Mouse (Mus musculus): ENCODE data around the gene Gm28710. TPM values are rescaled to one million over a fixed set of nuclear protein-coding genes. Genes with fewer than 3 reads are reported as not detected.
A peak's percentile ranks its signal among the peaks of the same experiment; 100 is the strongest.

Gm28710 gene
- not detected in 2 replicates for polyA plus RNA-seq (2015; fragmentation: Nextera tagmentation; extraction: Ambion mirVana)

GRCm38 (mm10) chr5:16791243-16791860 is at the start of gene Gm28710:
TSS of gene Gm28710 (plus strand) at chr5:16791810.
- no peaks in the 10 kb centered on the region for H3K36me3 ChIP-seq
- H3K9ac ChIP-seq = no peak within 1 kb of the TSS
- no peaks in the 10 kb centered on the region for H3K27me3 ChIP-seq
- no peak within 1 kb of the TSS for H3K4me3 ChIP-seq
- H3K9me3 ChIP-seq = no peaks in the 10 kb centered on the region
- no peaks in the 10 kb centered on the region for H3K4me1 ChIP-seq (replicated peaks)
- H3K4me2 ChIP-seq = no peak within 1 kb of the TSS
- H3K27ac ChIP-seq (replicated peaks) = no peak within 1 kb of the TSS
- ATAC-seq (ENCODE audit: low read depth) = no peak
- 88% methylated on average over 4 of the region's 4 CpGs for WGBS

GRCm38 (mm10) chr5:16777176-16777575 is 14.4 kb upstream of the Gm28710 start:
- no peak for ATAC-seq (ENCODE audit: low read depth)
- no peak overlapping the region for H3K9ac ChIP-seq
- no peaks in the 10 kb centered on the region for H3K27me3 ChIP-seq
- H3K27ac ChIP-seq (replicated peaks) = no peak overlapping the region
- 69% methylated on average over 2 of the region's 2 CpGs for WGBS
- H3K4me2 ChIP-seq = no peak overlapping the region
- no peaks in the 10 kb centered on the region for H3K4me1 ChIP-seq (replicated peaks)
- H3K36me3 ChIP-seq = no peaks in the 10 kb centered on the region
- H3K9me3 ChIP-seq = no peaks in the 10 kb centered on the region
- no peak overlapping the region for H3K4me3 ChIP-seq

- Histone ChIP-seq H3K9me3 (no peaks in the 10 kb centered on the region), H3K4me3 (no peak overlapping the region), H3K9ac (no peak overlapping the region), H3K4me1 (replicated peaks) (no peaks in the 10 kb centered on the region), H3K4me2 (no peak overlapping the region), H3K27ac (replicated peaks) (no peak overlapping the region), H3K27me3 (no peaks in the 10 kb centered on the region), H3K36me3 (no peaks in the 10 kb centered on the region)
- 79% methylated on average over 6 of the region's 6 CpGs for WGBS
- ATAC-seq (ENCODE audit: low read depth) = no peak
These were observed 12.9 kb upstream of the Gm28710 start for GRCm38 (mm10) chr5:16778610-16779172.

GRCm38 (mm10) chr5:16785627-16786026 is 6.0 kb upstream of the Gm28710 start:
- no peak for ATAC-seq (ENCODE audit: low read depth)
- H3K27me3 ChIP-seq = no peaks in the 10 kb centered on the region
- no peaks in the 10 kb centered on the region for H3K4me1 ChIP-seq (replicated peaks)
- no peaks in the 10 kb centered on the region for H3K9me3 ChIP-seq
- H3K27ac ChIP-seq (replicated peaks) = no peak overlapping the region
- no peak overlapping the region for H3K4me3 ChIP-seq
- H3K36me3 ChIP-seq = no peaks in the 10 kb centered on the region
- 90% methylated on average over 4 of the region's 4 CpGs for WGBS
- no peak overlapping the region for H3K4me2 ChIP-seq
- no peak overlapping the region for H3K9ac ChIP-seq

- WGBS = 90% methylated on average over 6 of the region's 6 CpGs
- H3K9ac ChIP-seq = no peak overlapping the region
- H3K4me2 ChIP-seq = no peak overlapping the region
- no peak overlapping the region for H3K27ac ChIP-seq (replicated peaks)
- H3K27me3 ChIP-seq = no peaks in the 10 kb centered on the region
- no peaks in the 10 kb centered on the region for H3K4me1 ChIP-seq (replicated peaks)
- ATAC-seq (ENCODE audit: low read depth) = no peak
- H3K9me3 ChIP-seq = no peaks in the 10 kb centered on the region
- H3K4me3 ChIP-seq = no peak overlapping the region
- H3K36me3 ChIP-seq = no peaks in the 10 kb centered on the region
These were observed 3.4 kb downstream of the Gm28710 start for GRCm38 (mm10) chr5:16794972-16795371.

- H3K4me2 ChIP-seq = no peak overlapping the region
- no peaks in the 10 kb centered on the region for H3K36me3 ChIP-seq
- H3K4me3 ChIP-seq = no peak overlapping the region
- H3K9me3 ChIP-seq = no peaks in the 10 kb centered on the region
- WGBS = 83% methylated on average over 4 of the region's 4 CpGs
- no peaks in the 10 kb centered on the region for H3K4me1 ChIP-seq (replicated peaks)
- ATAC-seq (ENCODE audit: low read depth) = no peak
- H3K9ac ChIP-seq = no peak overlapping the region
- H3K27me3 ChIP-seq = no peaks in the 10 kb centered on the region
- no peak overlapping the region for H3K27ac ChIP-seq (replicated peaks)
These were observed 11.1 kb downstream of the Gm28710 start for GRCm38 (mm10) chr5:16802726-16803125.

- Histone ChIP-seq H3K4me2 (no peak overlapping the region), H3K9ac (no peak overlapping the region), H3K9me3 (no peaks in the 10 kb centered on the region), H3K36me3 (no peaks in the 10 kb centered on the region), H3K4me3 (no peak overlapping the region), H3K4me1 (replicated peaks) (no peaks in the 10 kb centered on the region), H3K27ac (replicated peaks) (no peak overlapping the region), H3K27me3 (no peaks in the 10 kb centered on the region)
- no peak for ATAC-seq (ENCODE audit: low read depth)
These were observed 47.4 kb downstream of the Gm28710 start for GRCm38 (mm10) chr5:16838991-16839390.

- Histone ChIP-seq H3K9ac (no peak overlapping the region), H3K4me2 (no peak overlapping the region), H3K4me3 (no peak overlapping the region), H3K36me3 (no peaks in the 10 kb centered on the region), H3K27ac (replicated peaks) (no peak overlapping the region), H3K27me3 (no peaks in the 10 kb centered on the region), H3K4me1 (replicated peaks) (no peaks in the 10 kb centered on the region), H3K9me3 (no peaks in the 10 kb centered on the region)
- whole genome bisulfite sequencing = 68% methylated on average over 2 of the region's 2 CpGs
- peak; percentile 56; the same call in 1 of the 2 replicates for ATAC-seq (ENCODE audit: low read depth)
These were observed 77.8 kb downstream of the Gm28710 start for GRCm38 (mm10) chr5:16869309-16869915.

GRCm38 (mm10) chr5:16894161-16894560 is 102.6 kb downstream of the Gm28710 start:
- H3K4me3 ChIP-seq = no peak overlapping the region
- no peaks in the 10 kb centered on the region for H3K4me1 ChIP-seq (replicated peaks)
- no peaks in the 10 kb centered on the region for H3K36me3 ChIP-seq
- H3K9ac ChIP-seq = no peak overlapping the region
- no peak for ATAC-seq (ENCODE audit: low read depth)
- 9% methylated on average over 1 of the region's 1 CpGs for WGBS
- H3K27me3 ChIP-seq = no peaks in the 10 kb centered on the region
- no peak overlapping the region for H3K4me2 ChIP-seq
- no peak overlapping the region for H3K27ac ChIP-seq (replicated peaks)
- no peaks in the 10 kb centered on the region for H3K9me3 ChIP-seq

- H3K4me1 ChIP-seq (replicated peaks) = no peaks in the 10 kb centered on the region
- no peaks in the 10 kb centered on the region for H3K27me3 ChIP-seq
- no peaks in the 10 kb centered on the region for H3K9me3 ChIP-seq
- no peak for ATAC-seq (ENCODE audit: low read depth)
- H3K4me3 ChIP-seq = no peak overlapping the region
- no peaks in the 10 kb centered on the region for H3K36me3 ChIP-seq
- no peak overlapping the region for H3K9ac ChIP-seq
- no peak overlapping the region for H3K4me2 ChIP-seq
- H3K27ac ChIP-seq (replicated peaks) = no peak overlapping the region
- WGBS = 93% methylated on average over 8 of the region's 8 CpGs
These were observed 128.2 kb downstream of the Gm28710 start for GRCm38 (mm10) chr5:16919791-16920190.

GRCm38 (mm10) chr5:16922473-16922872 is 130.9 kb downstream of the Gm28710 start:
- Histone ChIP-seq H3K27me3 (no peaks in the 10 kb centered on the region), H3K9ac (no peak overlapping the region), H3K4me1 (replicated peaks) (no peaks in the 10 kb centered on the region), H3K4me3 (no peak overlapping the region), H3K36me3 (no peaks in the 10 kb centered on the region), H3K9me3 (no peaks in the 10 kb centered on the region), H3K4me2 (no peak overlapping the region), H3K27ac (replicated peaks) (no peak overlapping the region)
- ATAC-seq (ENCODE audit: low read depth) = no peak
- 68% methylated on average over 1 of the region's 1 CpGs for WGBS
